ENCODE assay signal across 8 mouse cellular contexts in genomic region chr14:124742491-124742890, GRCm38 (mm10).
DNase-seq lines count a peak whose midpoint lies in the region; ATAC-seq and TF ChIP-seq lines count a peak whose summit lies in the region.
"Had no signal": no experiment of that assay in that cellular context is flagged by ENCODE, and none has a peak within 500 bp of the region (broad histone marks: within the 10 kb centered on the region; RNA-seq: fewer than 3 reads in every experiment).

No protein-coding gene starts in this region.

- H3K36me3 ChIP-seq in E14TG2a.4 (ENCODE audit: insufficient read depth, low read length), result no peaks in the 10 kb centered on the region
- H3K36me3 ChIP-seq in intestine, postnatal 0 days (ENCODE audit: control insufficient read depth, insufficient read depth), result no peaks in the 10 kb centered on the region
- no peaks in the 10 kb centered on the region for H3K36me3 ChIP-seq in lung, postnatal 0 days (ENCODE audit: insufficient read depth, low read length)
- H3K36me3 ChIP-seq: limb, embryonic 12.5 days had no signal

- H3K9me3 ChIP-seq in E14TG2a.4 (ENCODE audit: low read length), result no peaks in the 10 kb centered on the region
- no peaks in the 10 kb centered on the region for H3K9me3 ChIP-seq in intestine, postnatal 0 days (ENCODE audit: control insufficient read depth)
- H3K9me3 ChIP-seq in lung, postnatal 0 days (ENCODE audit: low read length), result no peaks in the 10 kb centered on the region
- H3K9me3 ChIP-seq: limb, embryonic 12.5 days had no signal

- TF ChIP-seq CTCF in E14TG2a.4 (conservative IDR thresholded peaks at IDR 0.05; ENCODE audit: low read length), result 0 out of 2 replicates have a peak, but pooled peaks have one; percentile 3
- peak; percentile 62 for TF ChIP-seq CTCF in intestine, postnatal 0 days (IDR thresholded peaks at IDR 0.05; ENCODE audit: low read depth)
- TF ChIP-seq CTCF in lung, postnatal 0 days (IDR thresholded peaks at IDR 0.05), result no peak

- no peak overlapping the region for H3K4me3 ChIP-seq in E14TG2a.4 (replicated peaks; ENCODE audit: low read length)
- H3K4me3 ChIP-seq in intestine, postnatal 0 days (ENCODE audit: low read depth, low read length), result no peak overlapping the region
- H3K4me3 ChIP-seq in lung, postnatal 0 days (ENCODE audit: low read depth, low read length), result no peak overlapping the region
- H3K4me3 ChIP-seq: limb, embryonic 12.5 days had no signal

- H3K27ac ChIP-seq in intestine, postnatal 0 days (ENCODE audit: low read depth, low read length), result no peak overlapping the region
- H3K27ac ChIP-seq in lung, postnatal 0 days (ENCODE audit: low read length), result no peak overlapping the region
- H3K27ac ChIP-seq: limb, embryonic 12.5 days had no signal

- no peaks in the 10 kb centered on the region for H3K27me3 ChIP-seq in E14TG2a.4 (ENCODE audit: insufficient read depth, low read length)
- H3K27me3 ChIP-seq in intestine, postnatal 0 days (replicated peaks; ENCODE audit: control insufficient read depth, insufficient read depth, low read length), result no peaks in the 10 kb centered on the region
- no peaks in the 10 kb centered on the region for H3K27me3 ChIP-seq in lung, postnatal 0 days (replicated peaks; ENCODE audit: insufficient read depth, low read length)
- H3K27me3 ChIP-seq: limb, embryonic 12.5 days had no signal

- TF ChIP-seq EP300 in lung, postnatal 0 days (IDR thresholded peaks at IDR 0.05), result no peak

- H3K4me1 ChIP-seq in E14TG2a.4 (replicated peaks; ENCODE audit: low read depth, low read length), result no peaks in the 10 kb centered on the region
- H3K4me1 ChIP-seq in intestine, postnatal 0 days (replicated peaks; ENCODE audit: control insufficient read depth, insufficient read depth, low read length), result no peaks in the 10 kb centered on the region
- no peaks in the 10 kb centered on the region for H3K4me1 ChIP-seq in lung, postnatal 0 days (ENCODE audit: insufficient read depth, low read depth, low read length)
- H3K4me1 ChIP-seq: limb, embryonic 12.5 days had no signal

- no peak overlapping the region for H3K4me2 ChIP-seq in intestine, postnatal 0 days (replicated peaks; ENCODE audit: low read depth)
- H3K4me2 ChIP-seq in lung, postnatal 0 days (replicated peaks; ENCODE audit: low read depth, low read length), result no peak overlapping the region
- H3K4me2 ChIP-seq: limb, embryonic 12.5 days had no signal

- peak; percentile 7 for DNase-seq in R1 (ENCODE audit: low read depth, low spot score)
- DNase-seq in retina, postnatal 1 day, result peak; percentile 31
- DNase-seq in lung, postnatal 0 days (ENCODE audit: low spot score), result no peak
- DNase-seq in thymus, postnatal 10 days (ENCODE audit: low spot score in 2 of 2), result no peak

- no peak overlapping the region for H3K9ac ChIP-seq in intestine, postnatal 0 days (ENCODE audit: low read depth, low read length)
- H3K9ac ChIP-seq in lung, postnatal 0 days (replicated peaks; ENCODE audit: low read depth), result no peak overlapping the region
- H3K9ac ChIP-seq: limb, embryonic 12.5 days had no signal

- ATAC-seq in frontal cortex, adult (ENCODE audit: low TSS enrichment), result peak; percentile 79
- no peak for ATAC-seq in intestine, postnatal 0 days
- ATAC-seq in lung, postnatal 0 days, result no peak

- 26% methylated on average over 2 of the region's 2 CpGs for WGBS in intestine, postnatal 0 days
- WGBS in lung, postnatal 0 days, result 16% methylated on average over 2 of the region's 2 CpGs

Comparison
In these comparisons a context has a peak if more than half of its experiments do, and no peak if none do; other contexts are left out.
1. DNase-seq: peak in R1 (single experiment) and retina, postnatal 1 day (single experiment); none in lung, postnatal 0 days (single experiment) and thymus, postnatal 10 days (0 of 2).